Mouse (Mus musculus): ENCODE measurements around the gene Prep. TPM values are rescaled to one million over a fixed set of nuclear protein-coding genes. Genes with fewer than 3 reads are reported as not detected.

The Prep gene
- polyA plus RNA-seq, 1 experiment from 2014 or later = 19.8 TPM

- no peaks in the 10 kb centered on the region for H3K27me3 ChIP-seq
Observed at GRCm38 (mm10) chr10:45123011-45123410, 56.0 kb downstream of the Prep start.

GRCm38 (mm10) chr10:45129105-45129504 is 62.1 kb downstream of the Prep start:
- no peak overlapping the region for H3K27ac ChIP-seq
- no peak overlapping the region for H3K4me2 ChIP-seq
- no peak overlapping the region for H3K4me3 ChIP-seq
- 0 out of 2 replicates have a peak, but pooled peaks cover 4% of the 10 kb centered on the region for H3K27me3 ChIP-seq
- H3K36me3 ChIP-seq = peaks cover 43% of the 10 kb centered on the region
- H3K4me1 ChIP-seq = 0 out of 2 replicates have a peak, but pooled peaks cover 5% of the 10 kb centered on the region
- no peak for ATAC-seq (ENCODE audit: insufficient number of reproducible peaks, low FRiP score, low TSS enrichment, low read depth)
- WGBS = 72% methylated on average over 11 of the region's 11 CpGs
- H3K9ac ChIP-seq = no peak overlapping the region
- no peaks in the 10 kb centered on the region for H3K9me3 ChIP-seq

More at GRCm38 (mm10) chr10:45123011-45123410, 56.0 kb downstream of the Prep start:
- H3K4me3 ChIP-seq = no peak overlapping the region
- no peak overlapping the region for H3K9ac ChIP-seq
- H3K9me3 ChIP-seq = no peaks in the 10 kb centered on the region
- H3K36me3 ChIP-seq = peaks cover 70% of the 10 kb centered on the region
- H3K4me1 ChIP-seq = no peaks in the 10 kb centered on the region
- no peak overlapping the region for H3K4me2 ChIP-seq
- no peak overlapping the region for H3K27ac ChIP-seq
- 70% methylated on average over 6 of the region's 6 CpGs for WGBS
- no peak for ATAC-seq (ENCODE audit: insufficient number of reproducible peaks, low FRiP score, low TSS enrichment, low read depth)

GRCm38 (mm10) chr10:45130004-45130403 is 63.0 kb downstream of the Prep start:
- Histone ChIP-seq H3K36me3 (peaks cover 43% of the 10 kb centered on the region), H3K4me1 (0 out of 2 replicates have a peak, but pooled peaks cover 5% of the 10 kb centered on the region), H3K27ac (no peak overlapping the region), H3K4me3 (no peak overlapping the region), H3K27me3 (0 out of 2 replicates have a peak, but pooled peaks cover 4% of the 10 kb centered on the region), H3K9ac (no peak overlapping the region), H3K9me3 (no peaks in the 10 kb centered on the region), H3K4me2 (no peak overlapping the region)
- no peak for ATAC-seq (ENCODE audit: insufficient number of reproducible peaks, low FRiP score, low TSS enrichment, low read depth)
- WGBS = 90% methylated on average over 6 of the region's 6 CpGs

- no peak overlapping the region for H3K27ac ChIP-seq
- H3K9me3 ChIP-seq = no peaks in the 10 kb centered on the region
- H3K9ac ChIP-seq = no peak overlapping the region
- H3K27me3 ChIP-seq = 0 out of 2 replicates have a peak, but pooled peaks cover 4% of the 10 kb centered on the region
- peaks cover 28% of the 10 kb centered on the region for H3K36me3 ChIP-seq
- H3K4me2 ChIP-seq = no peak overlapping the region
- 69% methylated on average over 4 of the region's 4 CpGs for WGBS
- no peak for ATAC-seq (ENCODE audit: insufficient number of reproducible peaks, low FRiP score, low TSS enrichment, low read depth)
- H3K4me3 ChIP-seq = no peak overlapping the region
- H3K4me1 ChIP-seq = 0 out of 2 replicates have a peak, but pooled peaks cover 5% of the 10 kb centered on the region
Observed at GRCm38 (mm10) chr10:45132371-45132770, 65.4 kb downstream of the Prep start.

- no peak for ATAC-seq (ENCODE audit: insufficient number of reproducible peaks, low FRiP score, low TSS enrichment, low read depth)
- Histone ChIP-seq H3K27me3 (no peaks in the 10 kb centered on the region), H3K4me3 (no peak overlapping the region), H3K9ac (no peak overlapping the region), H3K9me3 (no peaks in the 10 kb centered on the region), H3K27ac (no peak overlapping the region), H3K36me3 (peaks cover 15% of the 10 kb centered on the region), H3K4me1 (peaks cover 5% of the 10 kb centered on the region), H3K4me2 (no peak overlapping the region)
- 81% methylated on average over 7 of the region's 7 CpGs for WGBS
Observed at GRCm38 (mm10) chr10:45136806-45137205, 69.8 kb downstream of the Prep start.

- no peak for ATAC-seq (ENCODE audit: insufficient number of reproducible peaks, low FRiP score, low TSS enrichment, low read depth)
- Histone ChIP-seq H3K27ac (no peak overlapping the region), H3K4me1 (peaks cover 5% of the 10 kb centered on the region), H3K4me2 (no peak overlapping the region), H3K27me3 (no peaks in the 10 kb centered on the region), H3K36me3 (peaks cover 7% of the 10 kb centered on the region), H3K9me3 (no peaks in the 10 kb centered on the region), H3K4me3 (no peak overlapping the region), H3K9ac (no peak overlapping the region)
- 32% methylated on average over 4 of the region's 4 CpGs for WGBS
Observed at GRCm38 (mm10) chr10:45139910-45140309, 72.9 kb downstream of the Prep start.

GRCm38 (mm10) chr10:45140474-45141212 is 73.6 kb downstream of the Prep start:
- no peak for ATAC-seq (ENCODE audit: insufficient number of reproducible peaks, low FRiP score, low TSS enrichment, low read depth)
- peaks cover 5% of the 10 kb centered on the region for H3K4me1 ChIP-seq
- 33% methylated on average over 7 of the region's 7 CpGs for WGBS

GRCm38 (mm10) chr10:45142359-45142758 is 75.4 kb downstream of the Prep start:
- H3K9ac ChIP-seq = no peak overlapping the region
- H3K27me3 ChIP-seq = no peaks in the 10 kb centered on the region
- WGBS = 70% methylated on average over 5 of the region's 5 CpGs
- H3K4me3 ChIP-seq = no peak overlapping the region
- no peak overlapping the region for H3K27ac ChIP-seq
- H3K4me2 ChIP-seq = no peak overlapping the region
- no peak for ATAC-seq (ENCODE audit: insufficient number of reproducible peaks, low FRiP score, low TSS enrichment, low read depth)
- no peaks in the 10 kb centered on the region for H3K36me3 ChIP-seq
- H3K9me3 ChIP-seq = no peaks in the 10 kb centered on the region
- peaks cover 5% of the 10 kb centered on the region for H3K4me1 ChIP-seq

More at GRCm38 (mm10) chr10:45140474-45141212, 73.6 kb downstream of the Prep start:
- Histone ChIP-seq H3K9ac (no peak overlapping the region), H3K4me3 (no peak overlapping the region), H3K27me3 (no peaks in the 10 kb centered on the region), H3K9me3 (no peaks in the 10 kb centered on the region), H3K4me2 (no peak overlapping the region), H3K36me3 (no peaks in the 10 kb centered on the region), H3K27ac (no peak overlapping the region)

GRCm38 (mm10) chr10:45144038-45144817 is 77.2 kb downstream of the Prep start:
- Histone ChIP-seq H3K4me1 (peaks cover 5% of the 10 kb centered on the region), H3K9me3 (no peaks in the 10 kb centered on the region), H3K9ac (no peak overlapping the region), H3K27me3 (no peaks in the 10 kb centered on the region), H3K4me3 (no peak overlapping the region), H3K36me3 (peaks cover 12% of the 10 kb centered on the region), H3K27ac (no peak overlapping the region), H3K4me2 (no peak overlapping the region)
- ATAC-seq (ENCODE audit: insufficient number of reproducible peaks, low FRiP score, low TSS enrichment, low read depth) = no peak
- 92% methylated on average over 6 of the region's 6 CpGs for WGBS

GRCm38 (mm10) chr10:45146821-45147220 is 79.8 kb downstream of the Prep start:
- no peaks in the 10 kb centered on the region for H3K27me3 ChIP-seq
- H3K36me3 ChIP-seq = peaks cover 32% of the 10 kb centered on the region
- no peak overlapping the region for H3K9ac ChIP-seq
- H3K9me3 ChIP-seq = no peaks in the 10 kb centered on the region
- H3K4me2 ChIP-seq = no peak overlapping the region
- no peak overlapping the region for H3K27ac ChIP-seq
- 46% methylated on average over 6 of the region's 6 CpGs for WGBS
- no peak overlapping the region for H3K4me3 ChIP-seq
- H3K4me1 ChIP-seq = no peaks in the 10 kb centered on the region
- ATAC-seq (ENCODE audit: insufficient number of reproducible peaks, low FRiP score, low TSS enrichment, low read depth) = no peak

GRCm38 (mm10) chr10:45151137-45151536 is 84.1 kb downstream of the Prep start:
- H3K9ac ChIP-seq = no peak overlapping the region
- no peak overlapping the region for H3K4me2 ChIP-seq
- no peaks in the 10 kb centered on the region for H3K4me1 ChIP-seq
- WGBS = 73% methylated on average over 5 of the region's 5 CpGs
- H3K27me3 ChIP-seq = no peaks in the 10 kb centered on the region
- peaks cover 71% of the 10 kb centered on the region for H3K36me3 ChIP-seq
- no peak overlapping the region for H3K27ac ChIP-seq
- no peak for ATAC-seq (ENCODE audit: insufficient number of reproducible peaks, low FRiP score, low TSS enrichment, low read depth)
- H3K4me3 ChIP-seq = no peak overlapping the region
- H3K9me3 ChIP-seq = no peaks in the 10 kb centered on the region

All from limb, embryonic 15.5 days (tissue).